In genomic region chr13:71334925-71335324, GRCm38 (mm10) we compare ENCODE assay signal across 35 mouse cellular contexts.
"Had no signal": no experiment of that assay in that cellular context is flagged by ENCODE, and none has a peak within 500 bp of the region (broad histone marks: within the 10 kb centered on the region; RNA-seq: fewer than 3 reads in every experiment).

No protein-coding gene starts in this region.

- DNase-seq: heart, postnatal 10 days; heart, postnatal 14 days; heart, postnatal 36 days; heart, postnatal 4 days; kidney, adult 11 months; kidney, adult 18-20 months; kidney, adult 2 months; kidney, adult 8-10 months; kidney, adult 9 months; kidney, postnatal 10 days; kidney, postnatal 14 days; kidney, postnatal 25 days; kidney, postnatal 36 days; kidney, postnatal 4 days; layer of hippocampus, adult 9-11 months; layer of hippocampus, postnatal 36 days had no signal

- H3K27me3 ChIP-seq: heart, embryonic 12.5 days; heart, embryonic 13.5 days; heart, embryonic 15.5 days; hindbrain, embryonic 12.5 days; hindbrain, embryonic 13.5 days; hindbrain, embryonic 15.5 days; intestine, embryonic 15.5 days; kidney, embryonic 15.5 days had no signal

- H3K9me3 ChIP-seq: heart, embryonic 12.5 days; heart, embryonic 13.5 days; heart, embryonic 15.5 days; hindbrain, embryonic 10.5 days; hindbrain, embryonic 12.5 days; hindbrain, embryonic 13.5 days; hindbrain, embryonic 15.5 days; intestine, embryonic 15.5 days; kidney, embryonic 15.5 days had no signal

- H3K27ac ChIP-seq: heart, embryonic 13.5 days; heart, embryonic 15.5 days; hindbrain, embryonic 10.5 days; hindbrain, embryonic 12.5 days; hindbrain, embryonic 13.5 days; hindbrain, embryonic 14.5 days; hindbrain, embryonic 15.5 days; hindbrain, postnatal 0 days; intestine, embryonic 15.5 days; kidney, embryonic 15.5 days; kidney, postnatal 0 days; layer of hippocampus, adult 2 months; left cerebral cortex, adult 2 months had no signal

- H3K4me2 ChIP-seq: heart, embryonic 11.5 days; heart, embryonic 12.5 days; heart, embryonic 13.5 days; heart, embryonic 15.5 days; hindbrain, embryonic 12.5 days; hindbrain, embryonic 13.5 days; hindbrain, embryonic 14.5 days; hindbrain, embryonic 15.5 days; intestine, embryonic 15.5 days; kidney, embryonic 15.5 days had no signal

- H3K4me3 ChIP-seq: heart, embryonic 12.5 days; heart, embryonic 13.5 days; heart, embryonic 15.5 days; hindbrain, embryonic 10.5 days; hindbrain, embryonic 12.5 days; hindbrain, embryonic 13.5 days; hindbrain, embryonic 15.5 days; intestine, embryonic 15.5 days; kidney, embryonic 15.5 days; layer of hippocampus, adult 2 months; left cerebral cortex, adult 2 months had no signal

- ATAC-seq: hindbrain, embryonic 16.5 days; hindbrain, postnatal 0 days; inflammation-experienced regulatory T-cells, adult 6 months; intestine, embryonic 15.5 days; intestine, embryonic 16.5 days; intestine, postnatal 0 days had no signal

- H3K4me1 ChIP-seq: heart, embryonic 15.5 days; hindbrain, embryonic 10.5 days; hindbrain, embryonic 12.5 days; hindbrain, embryonic 15.5 days; intestine, embryonic 15.5 days; kidney, embryonic 15.5 days had no signal

- H3K36me3 ChIP-seq: heart, embryonic 12.5 days; heart, embryonic 13.5 days; heart, embryonic 15.5 days; hindbrain, embryonic 10.5 days; hindbrain, embryonic 12.5 days; hindbrain, embryonic 13.5 days; hindbrain, embryonic 15.5 days; intestine, embryonic 15.5 days; kidney, embryonic 15.5 days had no signal

- H3K9ac ChIP-seq: heart, embryonic 12.5 days; heart, embryonic 13.5 days; heart, embryonic 15.5 days; hindbrain, embryonic 12.5 days; hindbrain, embryonic 13.5 days; hindbrain, embryonic 14.5 days; hindbrain, embryonic 15.5 days; intestine, embryonic 15.5 days; kidney, embryonic 15.5 days had no signal
